Mouse (Mus musculus) bone marrow macrophage, adult 2 months (primary cell): ENCODE measurements around the gene A830031A19Rik. TPM values are rescaled to one million over a fixed set of nuclear protein-coding genes. Genes with fewer than 3 reads are reported as not detected.

Experiments used
- H3K27ac ChIP-seq: 2 replicates; pipeline ENCODE4 v1.5.1; 2012; ENCODE audit warnings: low read depth, low read length; ENCODE audit not compliant: insufficient read depth
- H3K4me1 ChIP-seq: 2 replicates; pipeline ENCODE4 v1.6.1; 2012; ENCODE audit warnings: low read length; ENCODE audit not compliant: control insufficient read depth, insufficient read depth
- H3K4me3 ChIP-seq: 2 replicates; pipeline ENCODE4 v1.5.1; 2012; ENCODE audit warnings: mild to moderate bottlenecking, low read length, moderate library complexity; ENCODE audit not compliant: insufficient read depth
- CTCF ChIP-seq: IDR thresholded peaks from 2 replicates; pipeline ENCODE4 v1.5.1; 2012; ENCODE audit warnings: low read depth, mild to moderate bottlenecking, low read length, moderate library complexity
- POLR2A ChIP-seq: IDR thresholded peaks from 2 replicates; pipeline ENCODE4 v1.6.1; 2012; ENCODE audit warnings: mild to moderate bottlenecking, low read depth, low read length, borderline replicate concordance
- polyA plus RNA-seq: library from polyadenylated mRNA; stranded (reverse); fragments of >200 nt; gene quantifications from 2 replicates; pipeline ENCODE4 v1.2.4, GENCODE M21; 2012; ENCODE audit not compliant: missing spikeins, insufficient read depth, insufficient read length

Gene A830031A19Rik
- polyA plus RNA-seq, 1 experiment = not detected

- TF ChIP-seq CTCF = no peak
- no peak for TF ChIP-seq POLR2A
- no peaks in the 10 kb centered on the region for H3K4me1 ChIP-seq
- no peak overlapping the region for H3K27ac ChIP-seq
- H3K4me3 ChIP-seq = no peak overlapping the region
These were observed 58.8 kb downstream of the A830031A19Rik start for GRCm38 (mm10) chr11:24016049-24016448.

- no peak for TF ChIP-seq CTCF
- TF ChIP-seq POLR2A = no peak
- no peak overlapping the region for H3K4me3 ChIP-seq
- H3K4me1 ChIP-seq = no peaks in the 10 kb centered on the region
- H3K27ac ChIP-seq = no peak overlapping the region
These were observed 60.2 kb downstream of the A830031A19Rik start for GRCm38 (mm10) chr11:24014642-24015041.

GRCm38 (mm10) chr11:24012301-24012700 is 62.6 kb downstream of the A830031A19Rik start:
- Histone ChIP-seq H3K4me3 (no peak overlapping the region), H3K4me1 (no peaks in the 10 kb centered on the region), H3K27ac (no peak overlapping the region)
- no peak for TF ChIP-seq POLR2A
- no peak for TF ChIP-seq CTCF

GRCm38 (mm10) chr11:24008976-24009375 is 65.9 kb downstream of the A830031A19Rik start:
- no peak overlapping the region for H3K27ac ChIP-seq
- H3K4me1 ChIP-seq = no peaks in the 10 kb centered on the region
- TF ChIP-seq CTCF = no peak
- no peak for TF ChIP-seq POLR2A
- no peak overlapping the region for H3K4me3 ChIP-seq

- Histone ChIP-seq H3K4me1 (no peaks in the 10 kb centered on the region), H3K4me3 (no peak overlapping the region), H3K27ac (no peak overlapping the region)
- TF ChIP-seq POLR2A (no peak), CTCF (no peak)
These were observed 66.6 kb downstream of the A830031A19Rik start for GRCm38 (mm10) chr11:24008244-24008643.

- no peak overlapping the region for H3K4me3 ChIP-seq
- H3K27ac ChIP-seq = no peak overlapping the region
- TF ChIP-seq CTCF (no peak), POLR2A (no peak)
- H3K4me1 ChIP-seq = no peaks in the 10 kb centered on the region
These were observed 69.3 kb downstream of the A830031A19Rik start for GRCm38 (mm10) chr11:24005445-24006156.

- Histone ChIP-seq H3K4me3 (no peak overlapping the region), H3K4me1 (no peaks in the 10 kb centered on the region), H3K27ac (no peak overlapping the region)
- TF ChIP-seq CTCF (no peak), POLR2A (no peak)
These were observed 74.2 kb downstream of the A830031A19Rik start for GRCm38 (mm10) chr11:24000675-24001074.

Other genes with a start within 250 kb of the A830031A19Rik start
- gene Papolg, start 179.8 kb downstream of the A830031A19Rik start, polyA plus RNA-seq = 9.9 and 10.4 TPM in 2 replicates
- gene Bcl11a, start 3.0 kb upstream of the A830031A19Rik start, polyA plus RNA-seq = 0.23 and 0.43 TPM in 2 replicates